Mouse (Mus musculus) thymus, adult 2 months (tissue): ENCODE results near the gene Mpo.

Experiments used
- CTCF ChIP-seq: fragments of 200-500 bp; IDR thresholded peaks from 2 replicates; pipeline ENCODE4 v1.5.1; 2012; ENCODE audit warnings: mild to moderate bottlenecking, control low read depth, low read length, moderate library complexity, borderline replicate concordance; ENCODE audit not compliant: control insufficient read depth, poor library complexity, insufficient read depth; ENCODE audit errors: extremely low read depth
- POLR2A ChIP-seq: fragments of 200-500 bp; IDR thresholded peaks from 2 replicates; pipeline ENCODE4 v1.6.1; 2012; ENCODE audit warnings: mild to moderate bottlenecking, low read length, control low read depth, moderate library complexity; ENCODE audit not compliant: control insufficient read depth, poor library complexity, insufficient read depth; ENCODE audit errors: extremely low read depth

DNA sequence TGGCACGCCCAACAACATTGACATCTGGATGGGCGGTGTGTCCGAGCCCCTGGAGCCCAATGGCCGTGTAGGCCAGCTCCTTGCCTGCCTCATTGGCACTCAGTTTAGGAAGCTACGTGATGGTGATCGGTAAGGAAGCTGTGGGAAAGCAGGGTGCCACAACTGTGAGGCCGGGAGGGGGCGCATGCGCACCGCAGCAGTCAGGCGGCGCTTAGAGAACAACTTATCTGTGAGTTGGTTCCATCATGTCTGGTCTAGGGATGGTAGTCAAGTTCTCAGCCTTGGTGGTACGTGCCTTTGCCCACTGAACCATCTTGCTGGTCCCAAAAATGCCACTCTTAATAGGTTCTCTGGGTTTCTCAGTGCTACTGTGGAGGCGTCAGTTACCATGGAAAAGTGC lies 9.2 kb downstream of the Mpo start:
- peak; percentile 54; the same call in 1 of the 2 replicates for TF ChIP-seq CTCF
- TF ChIP-seq POLR2A = no peak
